Mouse (Mus musculus): Measurements from ENCODE around the gene Kcna5. TPM values are rescaled to one million over a fixed set of nuclear protein-coding genes. Genes with fewer than 3 reads are reported as not detected.
A peak's percentile ranks its signal among the peaks of the same experiment; 100 is the strongest.

The Kcna5 gene
- polyA plus RNA-seq, 1 experiment from 2014 or later = 1.3 TPM

- ATAC-seq (replicated peaks; ENCODE audit: low FRiP score) (peak; percentile 76; the same call in 1 of the 2 replicates), DNase-seq (ENCODE audit: low spot score) (peak; percentile 72)
- WGBS = 20% methylated on average over 9 of the region's 9 CpGs
- Histone ChIP-seq H3K4me2 (ENCODE audit: low read depth, low read length, severe bottlenecking) (no peak overlapping the region), H3K4me3 (ENCODE audit: low read depth, low read length) (no peak overlapping the region), H3K36me3 (ENCODE audit: control insufficient read depth, insufficient read depth, low read length) (no peaks in the 10 kb centered on the region), H3K9ac (ENCODE audit: low read length) (no peak overlapping the region), H3K9me3 (ENCODE audit: control insufficient read depth, low read length) (no peaks in the 10 kb centered on the region), H3K27ac (ENCODE audit: low read depth, low read length) (no peak overlapping the region), H3K27me3 (ENCODE audit: control insufficient read depth, insufficient read depth, low read length) (no peaks in the 10 kb centered on the region), H3K4me1 (replicated peaks; ENCODE audit: control insufficient read depth, insufficient read depth, low read length) (no peaks in the 10 kb centered on the region)
Measured at GRCm38 (mm10) chr6:126551862-126552395, 16.7 kb upstream of the Kcna5 start.

- H3K4me2 ChIP-seq (ENCODE audit: low read depth, low read length, severe bottlenecking) = no peak overlapping the region
- ATAC-seq (replicated peaks; ENCODE audit: low FRiP score) = no peak
- H3K9me3 ChIP-seq (ENCODE audit: control insufficient read depth, low read length) = no peaks in the 10 kb centered on the region
- WGBS = 74% methylated on average over 16 of the region's 16 CpGs
- H3K36me3 ChIP-seq (ENCODE audit: control insufficient read depth, insufficient read depth, low read length) = no peaks in the 10 kb centered on the region
- DNase-seq (ENCODE audit: low spot score) = no peak
- H3K9ac ChIP-seq (ENCODE audit: low read length) = no peak overlapping the region
- H3K4me1 ChIP-seq (replicated peaks; ENCODE audit: control insufficient read depth, insufficient read depth, low read length) = no peaks in the 10 kb centered on the region
- no peaks in the 10 kb centered on the region for H3K27me3 ChIP-seq (ENCODE audit: control insufficient read depth, insufficient read depth, low read length)
- no peak overlapping the region for H3K27ac ChIP-seq (ENCODE audit: low read depth, low read length)
- H3K4me3 ChIP-seq (ENCODE audit: low read depth, low read length) = no peak overlapping the region
Measured at GRCm38 (mm10) chr6:126544107-126545036, 9.2 kb upstream of the Kcna5 start.

DNA sequence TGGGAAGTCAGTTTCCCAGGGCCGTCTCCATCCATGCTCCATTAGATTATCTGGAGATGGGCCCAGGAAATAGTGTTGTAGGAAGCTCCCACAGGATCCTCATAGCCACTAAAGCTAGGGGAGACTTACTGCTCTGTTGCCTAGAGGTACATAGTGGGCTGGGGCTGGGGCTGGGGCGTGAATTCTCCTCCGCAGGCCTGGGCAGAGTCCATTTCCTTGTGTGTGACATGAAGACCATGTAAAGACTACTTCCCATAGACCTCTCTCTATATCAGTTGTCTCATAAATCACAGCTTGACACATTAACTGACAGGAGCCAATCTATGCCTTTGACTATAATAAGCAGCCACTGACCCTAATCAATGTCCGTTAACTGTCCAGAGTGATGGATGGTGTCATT is 7.5 kb upstream of the Kcna5 start:
- WGBS = 88% methylated on average over 4 of the region's 4 CpGs
- DNase-seq (ENCODE audit: low spot score) = no peak
- no peak overlapping the region for H3K4me2 ChIP-seq (ENCODE audit: low read depth, low read length, severe bottlenecking)
- no peaks in the 10 kb centered on the region for H3K9me3 ChIP-seq (ENCODE audit: control insufficient read depth, low read length)
- no peak overlapping the region for H3K4me3 ChIP-seq (ENCODE audit: low read depth, low read length)
- no peak overlapping the region for H3K27ac ChIP-seq (ENCODE audit: low read depth, low read length)
- H3K9ac ChIP-seq (ENCODE audit: low read length) = no peak overlapping the region
- H3K4me1 ChIP-seq (replicated peaks; ENCODE audit: control insufficient read depth, insufficient read depth, low read length) = no peaks in the 10 kb centered on the region
- H3K27me3 ChIP-seq (ENCODE audit: control insufficient read depth, insufficient read depth, low read length) = no peaks in the 10 kb centered on the region
- no peaks in the 10 kb centered on the region for H3K36me3 ChIP-seq (ENCODE audit: control insufficient read depth, insufficient read depth, low read length)
- no peak for ATAC-seq (replicated peaks; ENCODE audit: low FRiP score)

GRCm38 (mm10) chr6:126537512-126537911 is 2.3 kb upstream of the Kcna5 start:
- ATAC-seq (replicated peaks; ENCODE audit: low FRiP score) (no peak), DNase-seq (ENCODE audit: low spot score) (peak; percentile 6)
- H3K27ac ChIP-seq (ENCODE audit: low read depth, low read length) = no peak overlapping the region
- H3K4me3 ChIP-seq (ENCODE audit: low read depth, low read length) = no peak overlapping the region
- H3K27me3 ChIP-seq (ENCODE audit: control insufficient read depth, insufficient read depth, low read length) = peaks cover 12% of the 10 kb centered on the region
- no peaks in the 10 kb centered on the region for H3K9me3 ChIP-seq (ENCODE audit: control insufficient read depth, low read length)
- H3K9ac ChIP-seq (ENCODE audit: low read length) = no peak overlapping the region
- no peaks in the 10 kb centered on the region for H3K36me3 ChIP-seq (ENCODE audit: control insufficient read depth, insufficient read depth, low read length)
- WGBS = 45% methylated on average over 2 of the region's 2 CpGs
- no peak overlapping the region for H3K4me2 ChIP-seq (ENCODE audit: low read depth, low read length, severe bottlenecking)
- H3K4me1 ChIP-seq (replicated peaks; ENCODE audit: control insufficient read depth, insufficient read depth, low read length) = peaks cover 11% of the 10 kb centered on the region; the same call in 1 of the 2 replicates

DNA sequence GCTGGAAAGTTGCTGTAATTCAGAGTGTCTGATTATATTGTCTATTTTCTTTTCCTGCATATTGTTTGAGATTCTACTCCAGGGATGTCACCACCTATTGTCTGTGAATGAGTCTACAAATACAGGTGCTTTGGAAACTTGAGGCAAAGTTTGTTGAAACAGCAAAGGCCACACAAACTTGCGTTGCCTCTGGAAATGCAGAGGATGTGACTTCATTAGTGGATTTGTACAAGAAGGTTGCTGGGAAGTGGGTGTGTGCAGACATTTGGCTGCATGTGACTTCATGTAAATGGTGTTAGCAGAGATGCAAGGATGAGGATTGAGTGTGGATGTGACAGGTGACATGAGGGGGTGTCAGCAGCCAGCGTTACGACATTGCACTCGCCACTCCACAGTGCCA is 1.7 kb upstream of the Kcna5 start:
- H3K36me3 ChIP-seq (ENCODE audit: control insufficient read depth, insufficient read depth, low read length) = no peaks in the 10 kb centered on the region
- H3K4me2 ChIP-seq (ENCODE audit: low read depth, low read length, severe bottlenecking) = no peak overlapping the region
- no peak overlapping the region for H3K9ac ChIP-seq (ENCODE audit: low read length)
- no peak overlapping the region for H3K4me3 ChIP-seq (ENCODE audit: low read depth, low read length)
- no peak overlapping the region for H3K27ac ChIP-seq (ENCODE audit: low read depth, low read length)
- H3K9me3 ChIP-seq (ENCODE audit: control insufficient read depth, low read length) = no peaks in the 10 kb centered on the region
- H3K27me3 ChIP-seq (ENCODE audit: control insufficient read depth, insufficient read depth, low read length) = peaks cover 12% of the 10 kb centered on the region
- 82% methylated on average over 4 of the region's 4 CpGs for WGBS
- DNase-seq (ENCODE audit: low spot score) (peak; percentile 32), ATAC-seq (replicated peaks; ENCODE audit: low FRiP score) (no peak)
- peaks cover 11% of the 10 kb centered on the region; the same call in 1 of the 2 replicates for H3K4me1 ChIP-seq (replicated peaks; ENCODE audit: control insufficient read depth, insufficient read depth, low read length)

GRCm38 (mm10) chr6:126535911-126536270 is 679 bp upstream of the Kcna5 start:
- ATAC-seq (replicated peaks; ENCODE audit: low FRiP score) (no peak), DNase-seq (ENCODE audit: low spot score) (no peak)
- Histone ChIP-seq H3K9me3 (ENCODE audit: control insufficient read depth, low read length) (no peaks in the 10 kb centered on the region), H3K4me2 (ENCODE audit: low read depth, low read length, severe bottlenecking) (no peak overlapping the region), H3K9ac (ENCODE audit: low read length) (no peak overlapping the region), H3K36me3 (ENCODE audit: control insufficient read depth, insufficient read depth, low read length) (no peaks in the 10 kb centered on the region), H3K27ac (ENCODE audit: low read depth, low read length) (no peak overlapping the region), H3K27me3 (ENCODE audit: control insufficient read depth, insufficient read depth, low read length) (peaks cover 12% of the 10 kb centered on the region), H3K4me3 (ENCODE audit: low read depth, low read length) (no peak overlapping the region), H3K4me1 (replicated peaks; ENCODE audit: control insufficient read depth, insufficient read depth, low read length) (peaks cover 11% of the 10 kb centered on the region; the same call in 1 of the 2 replicates)
- WGBS = 14% methylated on average over 1 of the region's 1 CpGs

DNA sequence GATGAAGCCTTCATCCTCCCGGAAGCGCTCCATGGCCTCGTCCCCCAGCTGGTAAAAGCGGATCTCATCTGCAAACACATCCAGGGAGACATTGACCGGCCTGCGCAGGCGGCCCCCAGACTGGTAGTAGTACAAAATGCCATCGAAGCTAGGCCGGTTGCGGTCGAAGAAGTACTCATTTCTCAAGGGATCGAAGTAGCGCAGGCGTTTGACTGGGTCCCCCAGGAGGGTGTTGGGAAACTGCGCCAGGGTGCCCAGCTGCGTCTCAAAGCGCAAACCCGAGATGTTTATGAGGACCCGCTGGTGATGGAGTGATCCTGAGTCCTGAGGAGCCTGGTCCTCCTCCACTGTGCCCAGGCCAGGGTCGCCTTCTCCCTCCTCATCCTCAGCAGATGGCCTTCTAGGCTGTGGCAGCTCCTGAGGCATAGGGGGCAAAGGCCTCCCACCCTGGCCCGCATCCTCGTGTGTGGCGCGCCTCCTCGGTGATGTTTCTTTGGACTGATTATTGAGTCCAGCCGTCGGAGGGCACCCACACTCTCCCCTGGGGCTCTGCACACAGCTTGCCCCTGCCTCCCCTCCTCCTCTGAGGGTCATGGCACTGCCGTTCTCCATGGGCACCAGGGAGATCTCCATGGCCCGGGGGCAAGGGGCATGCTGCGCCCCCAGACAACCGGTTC is 543 bp downstream of the Kcna5 start:
- Histone ChIP-seq H3K4me1 (replicated peaks; ENCODE audit: control insufficient read depth, insufficient read depth, low read length) (peaks cover 11% of the 10 kb centered on the region; the same call in 1 of the 2 replicates), H3K27me3 (ENCODE audit: control insufficient read depth, insufficient read depth, low read length) (peaks cover 12% of the 10 kb centered on the region), H3K27ac (ENCODE audit: low read depth, low read length) (no peak overlapping the region), H3K9ac (ENCODE audit: low read length) (no peak overlapping the region; the same call in 1 of the 2 replicates), H3K4me2 (ENCODE audit: low read depth, low read length, severe bottlenecking) (peak overlapping the region; percentile 51), H3K36me3 (ENCODE audit: control insufficient read depth, insufficient read depth, low read length) (no peaks in the 10 kb centered on the region), H3K9me3 (ENCODE audit: control insufficient read depth, low read length) (no peaks in the 10 kb centered on the region), H3K4me3 (ENCODE audit: low read depth, low read length) (peak overlapping the region; percentile 17)
- DNase-seq (ENCODE audit: low spot score) (no peak), ATAC-seq (replicated peaks; ENCODE audit: low FRiP score) (no peak; the same call in none of the 2 replicates)
- WGBS = 12% methylated on average over 31 of the region's 31 CpGs

- no peaks in the 10 kb centered on the region for H3K36me3 ChIP-seq (ENCODE audit: control insufficient read depth, insufficient read depth, low read length)
- DNase-seq (ENCODE audit: low spot score) = no peak
- no peak overlapping the region for H3K4me2 ChIP-seq (ENCODE audit: low read depth, low read length, severe bottlenecking)
- WGBS = 48% methylated on average over 4 of the region's 4 CpGs
- no peak for ATAC-seq (replicated peaks; ENCODE audit: low FRiP score)
- H3K9ac ChIP-seq (ENCODE audit: low read length) = no peak overlapping the region
- H3K4me3 ChIP-seq (ENCODE audit: low read depth, low read length) = no peak overlapping the region
- H3K4me1 ChIP-seq (replicated peaks; ENCODE audit: control insufficient read depth, insufficient read depth, low read length) = peaks cover 11% of the 10 kb centered on the region; the same call in 1 of the 2 replicates
- peaks cover 12% of the 10 kb centered on the region for H3K27me3 ChIP-seq (ENCODE audit: control insufficient read depth, insufficient read depth, low read length)
- no peaks in the 10 kb centered on the region for H3K9me3 ChIP-seq (ENCODE audit: control insufficient read depth, low read length)
- H3K27ac ChIP-seq (ENCODE audit: low read depth, low read length) = no peak overlapping the region
Measured at GRCm38 (mm10) chr6:126531306-126531705, 3.9 kb downstream of the Kcna5 start.
